In genomic region chr10:91537241-91537640, GRCm38 (mm10) we compare ENCODE assay signal across 19 mouse cellular contexts.
DNase-seq lines count a peak whose midpoint lies in the region; ATAC-seq and TF ChIP-seq lines count a peak whose summit lies in the region.
"Had no signal": no experiment of that assay in that cellular context is flagged by ENCODE, and none has a peak within 500 bp of the region (broad histone marks: within the 10 kb centered on the region; RNA-seq: fewer than 3 reads in every experiment).

No protein-coding gene starts in this region.

- no peak overlapping the region for H3K9ac ChIP-seq in forebrain, embryonic 12.5 days
- H3K9ac ChIP-seq in forebrain, embryonic 16.5 days (replicated peaks; ENCODE audit: low read depth, low read length): no peak overlapping the region
- H3K9ac ChIP-seq in limb, embryonic 11.5 days (ENCODE audit: low read length): no peak overlapping the region
- H3K9ac ChIP-seq in midbrain, embryonic 12.5 days (replicated peaks): no peak overlapping the region
- H3K9ac ChIP-seq: embryonic facial prominence, embryonic 13.5 days; heart, embryonic 12.5 days had no signal

- peaks cover 24% of the 10 kb centered on the region for H3K4me1 ChIP-seq in forebrain, embryonic 12.5 days
- peaks cover 4% of the 10 kb centered on the region; the same call in 1 of the 2 replicates for H3K4me1 ChIP-seq in forebrain, embryonic 16.5 days (replicated peaks; ENCODE audit: control insufficient read depth, insufficient read depth, low read length)
- H3K4me1 ChIP-seq in limb, embryonic 11.5 days (ENCODE audit: control insufficient read depth, insufficient read depth, low read length): no peaks in the 10 kb centered on the region
- no peaks in the 10 kb centered on the region for H3K4me1 ChIP-seq in limb, embryonic 10.5 days
- H3K4me1 ChIP-seq in midbrain, embryonic 12.5 days: peaks cover 20% of the 10 kb centered on the region
- H3K4me1 ChIP-seq in thymus, adult 2 months (replicated peaks; ENCODE audit: control insufficient read depth, insufficient read depth, low read length): no peaks in the 10 kb centered on the region
- H3K4me1 ChIP-seq: embryonic facial prominence, embryonic 13.5 days had no signal

- TF ChIP-seq CTCF in thymus, adult 2 months (IDR thresholded peaks at IDR 0.05; ENCODE audit: borderline replicate concordance, control insufficient read depth, extremely low read depth, insufficient read depth, low read length, poor library complexity): no peak

- no peaks in the 10 kb centered on the region for H3K9me3 ChIP-seq in forebrain, embryonic 12.5 days
- H3K9me3 ChIP-seq in forebrain, embryonic 16.5 days (ENCODE audit: control insufficient read depth, low read length): no peaks in the 10 kb centered on the region
- no peaks in the 10 kb centered on the region for H3K9me3 ChIP-seq in limb, embryonic 11.5 days (ENCODE audit: control insufficient read depth, low read length)
- no peaks in the 10 kb centered on the region for H3K9me3 ChIP-seq in limb, embryonic 10.5 days (replicated peaks)
- no peaks in the 10 kb centered on the region for H3K9me3 ChIP-seq in midbrain, embryonic 12.5 days
- H3K9me3 ChIP-seq: embryonic facial prominence, embryonic 13.5 days; heart, embryonic 12.5 days; hindbrain, embryonic 10.5 days had no signal

- peak; percentile 18 for DNase-seq in limb, embryonic 11.5 days (ENCODE audit: low spot score)
- no peak for DNase-seq in limb, embryonic 10.5 days (ENCODE audit: low spot score)
- DNase-seq in embryo, embryonic 10.5 days (ENCODE audit: low spot score): peak; percentile 37
- no peak for DNase-seq in layer of hippocampus, postnatal 25 days (ENCODE audit: extremely low spot score in 1 of 2, low spot score in 1 of 2)
- no peak for DNase-seq in thymus, adult 2 months
- DNase-seq: adrenal gland, postnatal 25 days; cerebellum, adult 9-10 months; heart, postnatal 10 days; kidney, postnatal 4 days; liver had no signal

- no peak overlapping the region for H3K27ac ChIP-seq in forebrain, embryonic 12.5 days
- H3K27ac ChIP-seq in forebrain, embryonic 16.5 days (ENCODE audit: low read length): no peak overlapping the region
- H3K27ac ChIP-seq in limb, embryonic 11.5 days (replicated peaks; ENCODE audit: low read depth, low read length): no peak overlapping the region
- H3K27ac ChIP-seq in limb, embryonic 10.5 days: no peak overlapping the region
- H3K27ac ChIP-seq in midbrain, embryonic 12.5 days (replicated peaks): peak overlapping the region; percentile 54
- no peak overlapping the region for H3K27ac ChIP-seq in thymus, adult 2 months (ENCODE audit: control insufficient read depth, insufficient read depth, low read length)
- H3K27ac ChIP-seq: embryonic facial prominence, embryonic 13.5 days; macrophage had no signal

- H3K4me3 ChIP-seq in forebrain, embryonic 12.5 days (replicated peaks): no peak overlapping the region
- H3K4me3 ChIP-seq in forebrain, embryonic 16.5 days (replicated peaks; ENCODE audit: low read length): no peak overlapping the region
- H3K4me3 ChIP-seq in limb, embryonic 11.5 days (ENCODE audit: low read depth, low read length): no peak overlapping the region
- no peak overlapping the region for H3K4me3 ChIP-seq in limb, embryonic 10.5 days
- no peak overlapping the region for H3K4me3 ChIP-seq in midbrain, embryonic 12.5 days
- no peak overlapping the region for H3K4me3 ChIP-seq in thymus, adult 2 months (ENCODE audit: control insufficient read depth, insufficient read depth, low read length)
- H3K4me3 ChIP-seq: embryonic facial prominence, embryonic 13.5 days; heart, embryonic 12.5 days; hindbrain, embryonic 10.5 days had no signal

- WGBS in forebrain, embryonic 12.5 days: 23% methylated on average over 8 of the region's 8 CpGs
- 23% methylated on average over 8 of the region's 8 CpGs for WGBS in forebrain, embryonic 16.5 days
- 22% methylated on average over 8 of the region's 8 CpGs for WGBS in limb, embryonic 11.5 days
- WGBS in limb, embryonic 10.5 days: 24% methylated on average over 8 of the region's 8 CpGs
- WGBS in midbrain, embryonic 12.5 days: 23% methylated on average over 8 of the region's 8 CpGs
- 62% methylated on average over 8 of the region's 8 CpGs for WGBS in thymus, adult 2 months

- no peak overlapping the region for H3K4me2 ChIP-seq in forebrain, embryonic 12.5 days
- H3K4me2 ChIP-seq in forebrain, embryonic 16.5 days (ENCODE audit: low read length): no peak overlapping the region
- no peak overlapping the region for H3K4me2 ChIP-seq in limb, embryonic 11.5 days (ENCODE audit: low read depth, severe bottlenecking)
- no peak overlapping the region for H3K4me2 ChIP-seq in midbrain, embryonic 12.5 days (replicated peaks)
- H3K4me2 ChIP-seq: embryonic facial prominence, embryonic 13.5 days; heart, embryonic 12.5 days had no signal

- H3K27me3 ChIP-seq in forebrain, embryonic 12.5 days: no peaks in the 10 kb centered on the region
- H3K27me3 ChIP-seq in forebrain, embryonic 16.5 days (replicated peaks; ENCODE audit: control insufficient read depth, insufficient read depth, low read length): no peaks in the 10 kb centered on the region
- no peaks in the 10 kb centered on the region for H3K27me3 ChIP-seq in limb, embryonic 11.5 days (ENCODE audit: control insufficient read depth, insufficient read depth, low read length)
- no peaks in the 10 kb centered on the region for H3K27me3 ChIP-seq in limb, embryonic 10.5 days (ENCODE audit: low read depth, poor library complexity, severe bottlenecking)
- H3K27me3 ChIP-seq in midbrain, embryonic 12.5 days: no peaks in the 10 kb centered on the region
- H3K27me3 ChIP-seq in thymus, adult 2 months (ENCODE audit: control insufficient read depth, insufficient read depth, low read length): no peaks in the 10 kb centered on the region
- H3K27me3 ChIP-seq: embryonic facial prominence, embryonic 13.5 days had no signal

- no peaks in the 10 kb centered on the region for H3K36me3 ChIP-seq in forebrain, embryonic 12.5 days (replicated peaks)
- no peaks in the 10 kb centered on the region for H3K36me3 ChIP-seq in forebrain, embryonic 16.5 days (ENCODE audit: control insufficient read depth, insufficient read depth)
- H3K36me3 ChIP-seq in limb, embryonic 11.5 days (ENCODE audit: control insufficient read depth, insufficient read depth, low read length): no peaks in the 10 kb centered on the region
- no peaks in the 10 kb centered on the region for H3K36me3 ChIP-seq in limb, embryonic 10.5 days
- H3K36me3 ChIP-seq in midbrain, embryonic 12.5 days: no peaks in the 10 kb centered on the region
- H3K36me3 ChIP-seq in thymus, adult 2 months (ENCODE audit: control insufficient read depth, insufficient read depth, low read length): no peaks in the 10 kb centered on the region
- H3K36me3 ChIP-seq: embryonic facial prominence, embryonic 13.5 days; heart, embryonic 12.5 days; hindbrain, embryonic 10.5 days had no signal

- no peak for TF ChIP-seq POLR2A in thymus, adult 2 months (IDR thresholded peaks at IDR 0.05; ENCODE audit: control insufficient read depth, extremely low read depth, insufficient read depth, low read length, poor library complexity)

- ATAC-seq in forebrain, embryonic 12.5 days (ENCODE audit: low FRiP score): peak; percentile 49
- ATAC-seq in forebrain, embryonic 16.5 days: no peak
- no peak for ATAC-seq in limb, embryonic 11.5 days (ENCODE audit: insufficient number of reproducible peaks, low FRiP score, low TSS enrichment, low read depth)
- ATAC-seq in midbrain, embryonic 12.5 days (ENCODE audit: low FRiP score, low read depth): no peak
- ATAC-seq: intestine, postnatal 0 days; lung, postnatal 0 days had no signal

Comparison
In these comparisons a context has a peak if more than half of its experiments do, and no peak if none do; other contexts are left out.
1. DNase-seq: peak in limb, embryonic 11.5 days (single experiment) and embryo, embryonic 10.5 days (single experiment); none in limb, embryonic 10.5 days (single experiment), layer of hippocampus, postnatal 25 days (0 of 2) and thymus, adult 2 months (single experiment).